Mouse (Mus musculus) myocyte (in vitro differentiated cells): ENCODE data around the gene Pi4kb. TPM values are rescaled to one million over a fixed set of nuclear protein-coding genes. Genes with fewer than 3 reads are reported as not detected.

ENCODE experiments used
- H3K27me3 ChIP-seq: one replicate; pipeline ENCODE4 v1.6.1; 2011; ENCODE audit not compliant: control insufficient read depth, insufficient read depth, insufficient read length
- H3K36me3 ChIP-seq: one replicate; pipeline ENCODE4 v1.6.1; 2011; ENCODE audit not compliant: control insufficient read depth, insufficient read depth
- H3K4me2 ChIP-seq: one replicate; pipeline ENCODE4 v1.6.1; 2011; ENCODE audit warnings: low read depth, control low read depth
- H3K4me3 ChIP-seq: one replicate; pipeline ENCODE4 v1.5.1; 2011; ENCODE audit warnings: mild to moderate bottlenecking, control low read depth, moderate library complexity
- H3K79me2 ChIP-seq: one replicate; pipeline ENCODE4 v1.6.1; 2011; ENCODE audit not compliant: control insufficient read depth, insufficient read depth
- H3ac ChIP-seq: one replicate; pipeline ENCODE4 v1.6.1; 2011; ENCODE audit not compliant: control insufficient read depth, insufficient read length
- CEBPB ChIP-seq: IDR thresholded peaks from 2 replicates; pipeline ENCODE4 v1.6.1; 2011; ENCODE audit warnings: mild to moderate bottlenecking, moderate library complexity; ENCODE audit not compliant: poor library complexity, insufficient read depth, severe bottlenecking
- E2F4 ChIP-seq: IDR thresholded peaks from one replicate; pipeline ENCODE4 v1.6.1; 2011; ENCODE audit warnings: mild to moderate bottlenecking, control low read depth, moderate library complexity; ENCODE audit not compliant: insufficient read depth
- MAX ChIP-seq: IDR thresholded peaks from one replicate; pipeline ENCODE4 v1.6.1; 2011; ENCODE audit warnings: low read depth, mild to moderate bottlenecking, control low read depth
- MYOD1 ChIP-seq, 3 experiments: IDR thresholded peaks; one replicate each; pipeline ENCODE4 v1.6.1; 2011; ENCODE audit warnings: control low read depth in 2 of 3, low read depth in 2 of 3, mild to moderate bottlenecking in 2 of 3, moderate library complexity in 1 of 3; ENCODE audit not compliant: insufficient read length in 2 of 3, control insufficient read depth in 1 of 3
- MYOG ChIP-seq, 3 experiments: IDR thresholded peaks; one replicate each; pipeline ENCODE4 v1.6.1; 2011; ENCODE audit warnings: control low read depth in 2 of 3, low read depth in 2 of 3, mild to moderate bottlenecking in 2 of 3; ENCODE audit not compliant: insufficient read length in 2 of 3, control insufficient read depth in 1 of 3, insufficient read depth in 1 of 3
- POLR2A ChIP-seq: IDR thresholded peaks from one replicate; pipeline ENCODE4 v1.6.1; 2011; ENCODE audit warnings: low read depth, mild to moderate bottlenecking, control low read depth, moderate library complexity; ENCODE audit not compliant: insufficient read length
- POLR2AphosphoS2 ChIP-seq: IDR thresholded peaks from one replicate; pipeline ENCODE4 v1.6.1; 2011; ENCODE audit warnings: low read depth, control low read depth; ENCODE audit not compliant: insufficient read length
- REST ChIP-seq: IDR thresholded peaks from one replicate; pipeline ENCODE4 v1.6.1; 2011; ENCODE audit warnings: mild to moderate bottlenecking, control low read depth, moderate library complexity; ENCODE audit not compliant: insufficient read depth, insufficient read length
- SRF ChIP-seq: IDR thresholded peaks from one replicate; pipeline ENCODE4 v1.6.1; 2011; ENCODE audit warnings: low read depth; ENCODE audit not compliant: control insufficient read depth, insufficient read length
- TCF12 ChIP-seq: IDR thresholded peaks from one replicate; pipeline ENCODE4 v1.6.1; 2011; ENCODE audit warnings: mild to moderate bottlenecking, control low read depth; ENCODE audit not compliant: poor library complexity, insufficient read depth, severe bottlenecking
- TCF3 ChIP-seq: IDR thresholded peaks from one replicate; pipeline ENCODE4 v1.6.1; 2011; ENCODE audit warnings: low read depth, control low read depth; ENCODE audit not compliant: insufficient read length
- USF1 ChIP-seq: IDR thresholded peaks from one replicate; pipeline ENCODE4 v1.6.1; 2011; ENCODE audit warnings: low read depth, mild to moderate bottlenecking, control low read depth, moderate library complexity
- polyA plus RNA-seq: library from polyadenylated mRNA; unstranded; fragments of >200 nt; fragmentation: generic; extraction: Trizol; gene quantifications from one replicate; pipeline ENCODE4 v1.2.1, GENCODE M21; 2012; ENCODE audit warnings: missing spikeins

Gene Pi4kb
- polyA plus RNA-seq, 1 experiment = 44.9 TPM

DNA sequence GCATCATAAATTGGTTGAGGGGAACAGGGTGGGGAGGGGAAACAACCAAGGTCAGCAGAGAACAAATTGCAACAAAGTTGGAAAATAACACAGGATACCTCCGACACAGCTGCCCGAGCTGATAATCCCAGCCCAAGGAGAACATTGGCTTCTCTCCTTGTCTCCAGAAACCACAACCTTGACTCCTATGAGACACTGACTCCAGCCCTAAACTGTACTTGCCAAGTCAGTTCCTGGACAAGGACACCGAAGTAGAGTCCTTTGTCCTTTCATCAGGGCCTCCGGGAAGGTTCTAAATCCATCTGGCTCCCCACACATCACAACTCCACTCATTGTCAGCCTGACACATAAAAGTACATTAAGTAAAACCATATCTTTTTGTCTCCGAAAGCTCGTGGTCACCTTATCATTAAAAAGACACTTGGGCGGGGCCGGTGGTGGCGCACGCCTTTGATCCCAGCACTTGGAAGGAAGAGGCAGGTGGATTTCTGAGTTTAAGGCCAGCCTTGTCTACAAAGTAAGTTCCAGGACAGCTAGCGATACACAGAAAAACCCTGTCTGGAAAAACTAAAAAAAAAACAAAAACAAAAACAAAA lies 72.0 kb downstream of the Pi4kb start:
- Histone ChIP-seq H3K79me2 (peaks cover 8% of the 10 kb centered on the region), H3ac (no peak overlapping the region), H3K4me2 (no peak overlapping the region), H3K4me3 (no peak overlapping the region), H3K36me3 (no peaks in the 10 kb centered on the region), H3K27me3 (no peaks in the 10 kb centered on the region)
- TF ChIP-seq E2F4 = no peak
- TF ChIP-seq USF1 = no peak

DNA sequence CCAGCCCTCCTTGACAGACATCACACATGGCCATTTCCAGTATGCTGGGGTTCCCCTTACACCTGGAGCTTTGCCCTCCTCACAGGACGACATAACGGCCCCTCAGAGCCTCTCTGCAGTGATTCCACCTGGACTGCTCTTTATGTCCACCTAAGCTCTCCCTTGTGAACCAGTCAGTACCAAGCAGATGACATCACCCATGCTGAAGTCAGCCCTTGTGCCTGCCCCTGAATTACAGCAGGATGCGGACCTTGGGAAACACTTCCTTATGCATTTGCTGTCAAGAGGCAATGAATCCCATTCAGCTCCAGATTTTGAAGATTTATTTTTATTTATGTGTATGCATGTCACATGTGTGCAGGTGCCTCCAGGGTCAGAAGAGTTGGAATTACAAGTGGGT lies 73.4 kb downstream of the Pi4kb start:
- Histone ChIP-seq H3K79me2 (no peaks in the 10 kb centered on the region), H3K4me3 (no peak overlapping the region), H3K4me2 (no peak overlapping the region), H3ac (no peak overlapping the region), H3K36me3 (no peaks in the 10 kb centered on the region), H3K27me3 (no peaks in the 10 kb centered on the region)
- no peak for TF ChIP-seq TCF12
- TF ChIP-seq MYOD1 (IDR thresholded peaks at IDR 0.05; ENCODE audit: control insufficient read depth in 1 of 3, insufficient read length in 2 of 3, low read depth in 2 of 3) = no peak
- TF ChIP-seq REST = no peak
- TF ChIP-seq MYOG (IDR thresholded peaks at IDR 0.05; ENCODE audit: control insufficient read depth in 1 of 3, insufficient read depth in 1 of 3, insufficient read length in 2 of 3, low read depth in 2 of 3) = no peak
- no peak for TF ChIP-seq TCF3
- no peak for TF ChIP-seq POLR2A
- no peak for TF ChIP-seq USF1
- no peak for TF ChIP-seq CEBPB

DNA sequence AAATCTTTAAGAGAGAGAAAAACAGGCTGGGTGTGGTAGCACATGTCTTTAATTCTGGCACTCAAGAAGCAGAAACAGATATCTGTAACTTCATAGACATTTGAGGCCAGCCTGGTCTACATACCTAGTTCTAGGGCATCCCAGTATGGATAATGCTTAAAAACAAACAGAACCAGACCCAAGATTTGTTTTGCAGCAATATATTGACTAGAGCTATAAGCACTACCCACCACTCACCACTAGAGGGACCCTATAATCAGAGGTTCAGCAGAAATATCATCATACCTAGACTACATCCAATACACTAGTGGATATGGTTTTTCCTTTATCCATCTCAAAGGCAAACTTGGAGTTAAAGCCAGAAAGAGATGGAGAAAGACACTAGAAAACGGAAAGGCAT lies 78.4 kb downstream of the Pi4kb start:
- TF ChIP-seq SRF (no peak), MYOD1 (IDR thresholded peaks at IDR 0.05; ENCODE audit: control insufficient read depth in 1 of 3, insufficient read length in 2 of 3, low read depth in 2 of 3) (no peak), POLR2AphosphoS2 (no peak), E2F4 (no peak), CEBPB (no peak), USF1 (no peak), MYOG (IDR thresholded peaks at IDR 0.05; ENCODE audit: control insufficient read depth in 1 of 3, insufficient read depth in 1 of 3, insufficient read length in 2 of 3, low read depth in 2 of 3) (no peak), MAX (no peak), POLR2A (no peak), REST (no peak)
- Histone ChIP-seq H3ac (no peak overlapping the region), H3K4me2 (no peak overlapping the region), H3K27me3 (no peaks in the 10 kb centered on the region), H3K4me3 (no peak overlapping the region), H3K79me2 (no peaks in the 10 kb centered on the region), H3K36me3 (no peaks in the 10 kb centered on the region)

DNA sequence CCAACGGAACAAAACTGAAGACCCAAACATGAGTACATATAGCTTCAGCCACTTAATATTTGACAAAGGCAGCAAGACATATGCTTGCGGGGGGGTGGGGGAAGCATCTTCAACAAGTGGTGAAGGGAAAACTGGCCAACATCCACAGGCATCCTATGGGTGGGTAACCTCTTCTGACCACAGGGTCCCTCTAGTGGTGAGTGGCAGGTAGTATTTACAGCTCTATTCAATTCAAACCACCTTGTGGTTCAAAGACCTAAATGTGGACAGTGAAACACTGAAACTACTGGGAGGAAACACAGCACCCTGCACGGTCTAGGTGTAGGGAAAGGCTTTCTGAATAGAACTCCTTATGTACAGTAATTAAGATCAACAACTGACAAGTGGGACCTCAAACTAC lies 79.2 kb downstream of the Pi4kb start:
- Histone ChIP-seq H3K27me3 (no peaks in the 10 kb centered on the region), H3ac (no peak overlapping the region), H3K79me2 (no peaks in the 10 kb centered on the region), H3K4me2 (no peak overlapping the region), H3K4me3 (no peak overlapping the region), H3K36me3 (no peaks in the 10 kb centered on the region)
- TF ChIP-seq CEBPB = no peak
- TF ChIP-seq MAX = no peak
- no peak for TF ChIP-seq TCF12
- TF ChIP-seq MYOG (IDR thresholded peaks at IDR 0.05; ENCODE audit: control insufficient read depth in 1 of 3, insufficient read depth in 1 of 3, insufficient read length in 2 of 3, low read depth in 2 of 3) = no peak
- no peak for TF ChIP-seq POLR2AphosphoS2
- TF ChIP-seq REST = no peak

DNA sequence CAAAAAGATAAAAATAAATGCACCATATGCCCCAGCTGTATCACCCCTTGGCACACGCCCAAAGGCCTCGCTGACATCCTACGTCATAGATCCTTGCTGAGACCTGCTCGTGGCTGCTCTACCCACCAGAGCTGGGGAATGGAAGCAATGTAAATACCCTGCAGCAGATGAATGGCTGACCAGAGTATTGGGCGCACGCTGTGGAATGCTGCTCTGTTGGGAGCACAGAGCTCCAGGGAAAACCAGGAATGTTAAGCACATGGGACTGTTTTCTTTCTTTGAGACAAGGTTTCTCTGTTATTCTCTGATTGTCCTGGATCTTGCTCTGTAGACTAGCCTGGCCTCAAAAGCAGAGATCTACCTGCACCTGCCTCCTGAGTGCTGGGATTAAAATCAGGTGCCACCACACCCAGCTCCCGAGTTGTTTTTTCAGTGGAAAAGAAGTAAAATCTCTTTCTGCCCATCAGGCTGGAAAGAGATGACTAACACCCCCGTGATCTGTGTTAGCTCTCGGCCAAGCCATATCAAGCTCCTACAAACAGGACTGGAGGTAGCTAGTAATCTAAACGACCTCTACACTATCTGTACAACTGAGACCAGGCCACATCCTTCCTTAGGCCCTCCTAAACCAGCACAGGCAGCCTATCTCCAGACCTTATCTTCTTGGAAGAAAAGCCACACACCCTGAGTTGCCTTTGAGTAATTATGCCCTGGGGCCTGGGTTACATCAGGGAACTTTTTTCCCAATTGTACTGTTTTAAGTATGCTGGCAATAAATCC lies 80.1 kb downstream of the Pi4kb start:
- no peak for TF ChIP-seq TCF12
- TF ChIP-seq POLR2AphosphoS2 = peak; percentile 30
- peaks cover 4% of the 10 kb centered on the region for H3K36me3 ChIP-seq
- peak overlapping the region; percentile 58 for H3K4me2 ChIP-seq
- no peak overlapping the region for H3K4me3 ChIP-seq
- H3K27me3 ChIP-seq = no peaks in the 10 kb centered on the region
- no peaks in the 10 kb centered on the region for H3K79me2 ChIP-seq
- no peak overlapping the region for H3ac ChIP-seq

- Histone ChIP-seq H3K4me3 (no peak overlapping the region), H3K36me3 (peaks cover 16% of the 10 kb centered on the region), H3ac (no peak overlapping the region), H3K27me3 (no peaks in the 10 kb centered on the region), H3K4me2 (no peak overlapping the region), H3K79me2 (no peaks in the 10 kb centered on the region)
- TF ChIP-seq USF1 (no peak), E2F4 (no peak), MYOD1 (IDR thresholded peaks at IDR 0.05; ENCODE audit: control insufficient read depth in 1 of 3, insufficient read length in 2 of 3, low read depth in 2 of 3) (no peak), SRF (no peak), REST (no peak), POLR2AphosphoS2 (no peak), POLR2A (no peak), TCF12 (no peak)
Observed at GRCm38 (mm10) chr3:95056275-95056674, 81.7 kb downstream of the Pi4kb start.
